Mouse (Mus musculus): ENCODE results near the gene Isy1.

GRCm38 (mm10) chr6:87775588-87776245, 62.9 kb downstream of the Isy1 start:
- no peak for TF ChIP-seq POLR2A (IDR thresholded peaks at IDR 0.05; ENCODE audit: borderline replicate concordance, low read depth, low read length)
- TF ChIP-seq CTCF (IDR thresholded peaks at IDR 0.05; ENCODE audit: low read depth, low read length): no peak
